In the genomic region with DNA sequence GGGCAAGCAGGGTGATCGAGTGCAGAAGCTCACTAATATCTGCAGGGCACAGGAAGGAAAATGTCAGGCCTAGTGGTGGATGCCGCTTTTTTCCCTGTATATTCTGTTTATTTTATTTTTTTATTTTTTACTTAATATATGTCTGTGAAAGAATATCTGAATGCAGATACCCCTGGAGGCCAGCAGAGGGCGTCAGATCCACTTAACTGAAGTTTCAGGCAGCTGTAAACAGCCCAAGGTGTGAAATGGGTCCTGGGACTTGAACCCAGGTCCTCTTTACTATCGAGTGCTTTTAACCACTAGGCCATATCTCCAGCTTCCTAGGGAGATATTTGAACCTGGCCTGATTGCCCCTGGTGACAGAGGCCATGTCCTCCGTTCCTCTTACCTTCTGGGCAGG, we compare ENCODE assay signal across 9 mouse cellular contexts. TPM values are rescaled to one million over a fixed set of nuclear protein-coding genes. Genes with fewer than 3 reads are reported as not detected.
DNase-seq lines count a peak whose midpoint lies in the region; ATAC-seq and TF ChIP-seq lines count a peak whose summit lies in the region.
"Had no signal": no experiment of that assay in that cellular context is flagged by ENCODE, and none has a peak within 500 bp of the region (broad histone marks: within the 10 kb centered on the region; RNA-seq: fewer than 3 reads in every experiment).

No protein-coding gene starts in this region.

- H3K4me2 ChIP-seq in hindbrain, postnatal 0 days (ENCODE audit: low read depth, low read length): no peak overlapping the region
- H3K4me2 ChIP-seq in hindbrain, embryonic 13.5 days: no peak overlapping the region
- no peak overlapping the region for H3K4me2 ChIP-seq in midbrain, postnatal 0 days (ENCODE audit: low read depth, low read length, poor library complexity, severe bottlenecking)
- no peak overlapping the region for H3K4me2 ChIP-seq in midbrain, embryonic 16.5 days (ENCODE audit: low read length)
- H3K4me2 ChIP-seq: midbrain, embryonic 12.5 days had no signal

- H3K27ac ChIP-seq in hindbrain, postnatal 0 days: no peak overlapping the region
- no peak overlapping the region for H3K27ac ChIP-seq in hindbrain, embryonic 13.5 days
- H3K27ac ChIP-seq in midbrain, postnatal 0 days (ENCODE audit: low read depth, low read length): no peak overlapping the region
- no peak overlapping the region for H3K27ac ChIP-seq in midbrain, embryonic 16.5 days (ENCODE audit: low read length)
- H3K27ac ChIP-seq: hindbrain, embryonic 10.5 days; midbrain, embryonic 12.5 days had no signal

- peaks cover 74% of the 10 kb centered on the region for H3K36me3 ChIP-seq in hindbrain, postnatal 0 days (ENCODE audit: insufficient read depth, low read length)
- H3K36me3 ChIP-seq in hindbrain, embryonic 13.5 days: peaks cover 94% of the 10 kb centered on the region
- peaks cover 74% of the 10 kb centered on the region for H3K36me3 ChIP-seq in midbrain, postnatal 0 days (ENCODE audit: insufficient read depth, low read length)
- H3K36me3 ChIP-seq in midbrain, embryonic 16.5 days (ENCODE audit: control insufficient read depth, insufficient read depth, low read length): peaks cover 62% of the 10 kb centered on the region
- H3K36me3 ChIP-seq in splenic B cell, adult 2 months (ENCODE audit: control insufficient read depth, insufficient read depth, low read length, poor library complexity, severe bottlenecking): peaks cover 5% of the 10 kb centered on the region; the same call in 1 of the 2 replicates

- DNase-seq in hindbrain, postnatal 0 days (ENCODE audit: low spot score): peak; percentile 35
- peak; percentile 30 for DNase-seq in midbrain, postnatal 0 days (ENCODE audit: low spot score)
- DNase-seq in ZHBTc4 (ENCODE audit: low read depth, low spot score): peak; percentile 45
- DNase-seq in splenic B cell, adult 2 months (ENCODE audit: low read depth, low spot score): peak; percentile 55
- no peak for DNase-seq in layer of hippocampus, postnatal 36 days

- WGBS in hindbrain, postnatal 0 days: 75% methylated on average over 5 of the region's 5 CpGs
- 75% methylated on average over 5 of the region's 5 CpGs for WGBS in hindbrain, embryonic 13.5 days
- WGBS in midbrain, postnatal 0 days: 73% methylated on average over 5 of the region's 5 CpGs
- WGBS in midbrain, embryonic 16.5 days: 76% methylated on average over 5 of the region's 5 CpGs

- H3K27me3 ChIP-seq in hindbrain, postnatal 0 days (ENCODE audit: insufficient read depth, low read length): no peaks in the 10 kb centered on the region
- H3K27me3 ChIP-seq in hindbrain, embryonic 13.5 days: no peaks in the 10 kb centered on the region
- H3K27me3 ChIP-seq in midbrain, postnatal 0 days (ENCODE audit: insufficient read depth, low read length): no peaks in the 10 kb centered on the region
- H3K27me3 ChIP-seq in midbrain, embryonic 16.5 days (ENCODE audit: control insufficient read depth, insufficient read depth, low read depth, low read length): no peaks in the 10 kb centered on the region
- H3K27me3 ChIP-seq in splenic B cell, adult 2 months (ENCODE audit: control insufficient read depth, insufficient read depth, low read length, poor library complexity, severe bottlenecking): no peaks in the 10 kb centered on the region
- H3K27me3 ChIP-seq: midbrain, embryonic 12.5 days had no signal

- no peak overlapping the region for H3K9ac ChIP-seq in hindbrain, postnatal 0 days (replicated peaks; ENCODE audit: low read length)
- no peak overlapping the region for H3K9ac ChIP-seq in hindbrain, embryonic 13.5 days
- H3K9ac ChIP-seq in midbrain, postnatal 0 days (replicated peaks; ENCODE audit: low read length, poor library complexity, severe bottlenecking): no peak overlapping the region
- H3K9ac ChIP-seq in midbrain, embryonic 16.5 days (ENCODE audit: low read depth, low read length): no peak overlapping the region
- H3K9ac ChIP-seq: midbrain, embryonic 12.5 days had no signal

- peak; percentile 66 for TF ChIP-seq CTCF in hindbrain, postnatal 0 days (IDR thresholded peaks at IDR 0.05; ENCODE audit: low read depth)
- TF ChIP-seq CTCF in midbrain, postnatal 0 days (IDR thresholded peaks at IDR 0.05): peak; percentile 68

- no peak for ATAC-seq in hindbrain, postnatal 0 days
- no peak for ATAC-seq in hindbrain, embryonic 13.5 days (ENCODE audit: low FRiP score)
- ATAC-seq in midbrain, postnatal 0 days (ENCODE audit: low FRiP score): no peak
- no peak for ATAC-seq in midbrain, embryonic 16.5 days

- no peaks in the 10 kb centered on the region for H3K9me3 ChIP-seq in hindbrain, postnatal 0 days (ENCODE audit: low read length)
- 0 out of 2 replicates have a peak, but pooled peaks cover under 1% of the 10 kb centered on the region for H3K9me3 ChIP-seq in hindbrain, embryonic 13.5 days
- H3K9me3 ChIP-seq in midbrain, postnatal 0 days (ENCODE audit: low read length): no peaks in the 10 kb centered on the region
- H3K9me3 ChIP-seq in midbrain, embryonic 16.5 days (replicated peaks; ENCODE audit: control insufficient read depth, low read length, poor library complexity, severe bottlenecking): no peaks in the 10 kb centered on the region

- H3K4me3 ChIP-seq in hindbrain, postnatal 0 days (ENCODE audit: low read length): no peak overlapping the region
- no peak overlapping the region for H3K4me3 ChIP-seq in hindbrain, embryonic 13.5 days
- no peak overlapping the region for H3K4me3 ChIP-seq in midbrain, postnatal 0 days (ENCODE audit: low read depth, low read length)
- H3K4me3 ChIP-seq in midbrain, embryonic 16.5 days (ENCODE audit: low read depth, low read length): no peak overlapping the region
- H3K4me3 ChIP-seq: hindbrain, embryonic 10.5 days; midbrain, embryonic 12.5 days had no signal

- H3K4me1 ChIP-seq in hindbrain, postnatal 0 days (ENCODE audit: insufficient read depth, low read length): no peaks in the 10 kb centered on the region
- no peaks in the 10 kb centered on the region for H3K4me1 ChIP-seq in hindbrain, embryonic 13.5 days (replicated peaks)
- H3K4me1 ChIP-seq in midbrain, postnatal 0 days (ENCODE audit: insufficient read depth, low read length): no peaks in the 10 kb centered on the region
- H3K4me1 ChIP-seq in midbrain, embryonic 16.5 days (ENCODE audit: control insufficient read depth, insufficient read depth, low read length): no peaks in the 10 kb centered on the region
- H3K4me1 ChIP-seq: hindbrain, embryonic 10.5 days; midbrain, embryonic 12.5 days had no signal

RNA-seq across cellular contexts. Expression of gene Pom121, which starts 34.4 kb away (rescaled TPM):
- 11.2 and 14.3 TPM in 2 replicates for total RNA-seq in hindbrain, postnatal 0 days (2014; rRNA removed)
- polyA plus RNA-seq in hindbrain, postnatal 0 days (2015; fragmentation: Nextera tagmentation; extraction: Ambion mirVana): 7.5 TPM in 2 replicates
- 11.1 TPM in 2 replicates for polyA plus RNA-seq in hindbrain, embryonic 13.5 days (2015; fragmentation: Nextera tagmentation; extraction: Ambion mirVana)
- 12.4 and 12.8 TPM in 2 replicates for total RNA-seq in midbrain, postnatal 0 days (2014; rRNA removed)
- polyA plus RNA-seq in midbrain, postnatal 0 days (2015; fragmentation: Nextera tagmentation; extraction: Ambion mirVana): 6.7 and 8.5 TPM in 2 replicates
- polyA plus RNA-seq in midbrain, embryonic 16.5 days (2015; fragmentation: Nextera tagmentation; extraction: Ambion mirVana): 8.7 and 9.9 TPM in 2 replicates
- 10 to 100 TPM; 48.8 to 51.1 TPM for total RNA-seq in layer of hippocampus, postnatal 36 days (2021)

RNA-seq across cellular contexts. Expression of gene Nsun5, which starts 59.0 kb away (rescaled TPM):
- total RNA-seq in hindbrain, postnatal 0 days (2014; rRNA removed): 17.8 and 22.7 TPM in 2 replicates
- 18.1 and 19.1 TPM in 2 replicates for polyA plus RNA-seq in hindbrain, postnatal 0 days (2015; fragmentation: Nextera tagmentation; extraction: Ambion mirVana)
- 31.1 and 31.2 TPM in 2 replicates for polyA plus RNA-seq in hindbrain, embryonic 13.5 days (2015; fragmentation: Nextera tagmentation; extraction: Ambion mirVana)
- 24.5 and 24.8 TPM in 2 replicates for total RNA-seq in midbrain, postnatal 0 days (2014; rRNA removed)
- 16.8 and 19.0 TPM in 2 replicates for polyA plus RNA-seq in midbrain, postnatal 0 days (2015; fragmentation: Nextera tagmentation; extraction: Ambion mirVana)
- polyA plus RNA-seq in midbrain, embryonic 16.5 days (2015; fragmentation: Nextera tagmentation; extraction: Ambion mirVana): 34.1 and 36.4 TPM in 2 replicates
- 10 to 100 TPM; 18.8 to 25.9 TPM for total RNA-seq in layer of hippocampus, postnatal 36 days (2021)

Comparison
In these comparisons a context has a peak if more than half of its experiments do, and no peak if none do; other contexts are left out.
1. DNase-seq: peak in hindbrain, postnatal 0 days (single experiment), midbrain, postnatal 0 days (single experiment), ZHBTc4 (single experiment) and splenic B cell, adult 2 months (single experiment); none in layer of hippocampus, postnatal 36 days (0 of 2).